Mouse (Mus musculus) liver, embryonic 11.5 days (tissue): Measurements from ENCODE around the gene Oaz2. TPM values are rescaled to one million over a fixed set of nuclear protein-coding genes. Genes with fewer than 3 reads are reported as not detected.
"Not testable (repeated sequence)": the region's sequence is repeated elsewhere in the genome, so short reads cannot be mapped to it uniquely, and the experiment has no call there.

ENCODE experiments used
- ATAC-seq: fragments of 200-750 bp; cut with Nextera tagmentation; replicated peaks from 2 replicates; pipeline ENCODE4 v1.8.0; 2017; ENCODE audit warnings: moderate number of reproducible peaks, mild to moderate bottlenecking, moderate TSS enrichment, moderate library complexity; ENCODE audit not compliant: low FRiP score
- DNase-seq: peaks from one replicate; pipeline ENCODE4 v3.0.0-alpha.2; 2017; ENCODE audit warnings: low spot score
- H3K27ac ChIP-seq: fragments of 300-500 bp; sonication (generic); 2 replicates; pipeline ENCODE4 v1.5.1; 2014; ENCODE audit warnings: mild to moderate bottlenecking, low read depth, low read length, control low read depth
- H3K27me3 ChIP-seq: fragments of 300-500 bp; sonication (generic); replicated peaks from 2 replicates; pipeline ENCODE4 v1.6.1; 2014; ENCODE audit warnings: low read length, mixed read lengths; ENCODE audit not compliant: control insufficient read depth, insufficient read depth
- H3K36me3 ChIP-seq: fragments of 300-500 bp; sonication (generic); 2 replicates; pipeline ENCODE4 v1.6.1; 2014; ENCODE audit warnings: mild to moderate bottlenecking, low read length, moderate library complexity, mixed read lengths; ENCODE audit not compliant: control insufficient read depth, insufficient read depth
- H3K4me1 ChIP-seq: fragments of 300-500 bp; sonication (generic); replicated peaks from 2 replicates; pipeline ENCODE4 v1.6.1; 2014; ENCODE audit warnings: low read length, mixed read lengths; ENCODE audit not compliant: control insufficient read depth, insufficient read depth
- H3K4me2 ChIP-seq: fragments of 300-500 bp; sonication (generic); 2 replicates; pipeline ENCODE4 v1.6.1; 2014; ENCODE audit warnings: mild to moderate bottlenecking, control low read depth, moderate library complexity
- H3K4me3 ChIP-seq: fragments of 300-500 bp; sonication (generic); 2 replicates; pipeline ENCODE4 v1.5.1; 2014; ENCODE audit warnings: low read depth, low read length, control low read depth
- H3K9ac ChIP-seq: fragments of 300-500 bp; sonication (generic); 2 replicates; pipeline ENCODE4 v1.6.1; 2014; ENCODE audit warnings: low read depth, low read length, control low read depth
- H3K9me3 ChIP-seq: fragments of 300-500 bp; sonication (generic); 2 replicates; pipeline ENCODE4 v1.6.1; 2016; ENCODE audit warnings: low read length, inconsistent platforms, mixed read lengths; ENCODE audit not compliant: control insufficient read depth
- WGBS: fragments of 180-500 bp; shearing (Covaris S2); extraction: QIAGEN DNeasy Blood & Tissue Kit; methylation state at CpG from one replicate; pipeline ENCODE4 v1.1.7; 2014; 5-methylcytosine and 5-hydroxymethylcytosine counted together
- polyA plus RNA-seq: library from polyadenylated mRNA; unstranded; fragments of >200 nt; fragmentation: Nextera tagmentation; extraction: Ambion mirVana; gene quantifications from 2 replicates; pipeline ENCODE4 v1.2.1, GENCODE M21; 2014

The Oaz2 gene
- polyA plus RNA-seq, 1 experiment from 2014 or later, result 123 TPM

GRCm38 (mm10) chr9:65689869-65690268, 22.1 kb downstream of the Oaz2 start:
- H3K9me3 ChIP-seq, H3K27ac ChIP-seq, H3K4me3 ChIP-seq, H3K36me3 ChIP-seq, ATAC-seq, H3K27me3 ChIP-seq, DNase-seq, H3K9ac ChIP-seq, H3K4me1 ChIP-seq, H3K4me2 ChIP-seq: not testable (repeated sequence)
- 81% methylated on average over 2 of the region's 2 CpGs for WGBS

- H3K9ac ChIP-seq, result no peak overlapping the region
- peak overlapping the region; percentile 24; the same call in 1 of the 2 replicates for H3K27ac ChIP-seq
- no peak overlapping the region for H3K4me3 ChIP-seq
- no peak for ATAC-seq
- no peaks in the 10 kb centered on the region for H3K4me1 ChIP-seq
- WGBS, result 71% methylated on average over 3 of the region's 3 CpGs
- no peak overlapping the region for H3K4me2 ChIP-seq
- H3K36me3 ChIP-seq, result peaks cover 7% of the 10 kb centered on the region; the same call in 1 of the 2 replicates
- H3K9me3 ChIP-seq, result no peaks in the 10 kb centered on the region
- DNase-seq, result no peak
- no peaks in the 10 kb centered on the region for H3K27me3 ChIP-seq
Observed at GRCm38 (mm10) chr9:65692466-65692865, 24.7 kb downstream of the Oaz2 start.

GRCm38 (mm10) chr9:65692959-65693603, 25.3 kb downstream of the Oaz2 start:
- DNase-seq, result no peak
- Histone ChIP-seq H3K9me3 (no peaks in the 10 kb centered on the region), H3K4me2 (no peak overlapping the region), H3K4me3 (no peak overlapping the region), H3K9ac (no peak overlapping the region), H3K27me3 (no peaks in the 10 kb centered on the region), H3K27ac (no peak overlapping the region), H3K4me1 (no peaks in the 10 kb centered on the region), H3K36me3 (peaks cover 7% of the 10 kb centered on the region; the same call in 1 of the 2 replicates)
- 38% methylated on average over 5 of the region's 5 CpGs for WGBS
- ATAC-seq, result no peak

- no peak overlapping the region for H3K9ac ChIP-seq
- DNase-seq (no peak), ATAC-seq (no peak)
- H3K27ac ChIP-seq, result no peak overlapping the region
- no peaks in the 10 kb centered on the region for H3K9me3 ChIP-seq
- no peaks in the 10 kb centered on the region for H3K4me1 ChIP-seq
- no peak overlapping the region for H3K4me3 ChIP-seq
- no peak overlapping the region for H3K4me2 ChIP-seq
- peaks cover 14% of the 10 kb centered on the region; the same call in 1 of the 2 replicates for H3K36me3 ChIP-seq
- 83% methylated on average over 3 of the region's 3 CpGs for WGBS
- no peaks in the 10 kb centered on the region for H3K27me3 ChIP-seq
Observed at GRCm38 (mm10) chr9:65695646-65696045, 27.8 kb downstream of the Oaz2 start.

- Histone ChIP-seq H3K4me1 (no peaks in the 10 kb centered on the region), H3K4me3 (no peak overlapping the region), H3K4me2 (no peak overlapping the region), H3K36me3 (peaks cover 16% of the 10 kb centered on the region; the same call in 1 of the 2 replicates), H3K27me3 (no peaks in the 10 kb centered on the region), H3K9ac (no peak overlapping the region), H3K9me3 (no peaks in the 10 kb centered on the region), H3K27ac (no peak overlapping the region)
- ATAC-seq (no peak), DNase-seq (no peak)
Observed at GRCm38 (mm10) chr9:65696337-65696736, 28.5 kb downstream of the Oaz2 start.

- WGBS, result 81% methylated on average over 7 of the region's 7 CpGs
- Histone ChIP-seq H3K27me3 (no peaks in the 10 kb centered on the region), H3K36me3 (peaks cover 19% of the 10 kb centered on the region; the same call in 1 of the 2 replicates)
Observed at GRCm38 (mm10) chr9:65697356-65697755, 29.6 kb downstream of the Oaz2 start.

GRCm38 (mm10) chr9:65697992-65698391, 30.2 kb downstream of the Oaz2 start:
- DNase-seq, result no peak
- no peak for ATAC-seq
- no peak overlapping the region for H3K4me2 ChIP-seq
- H3K9me3 ChIP-seq, result no peaks in the 10 kb centered on the region
- no peak overlapping the region for H3K9ac ChIP-seq
- H3K36me3 ChIP-seq, result peaks cover 20% of the 10 kb centered on the region; the same call in 1 of the 2 replicates
- no peak overlapping the region for H3K4me3 ChIP-seq
- no peaks in the 10 kb centered on the region for H3K4me1 ChIP-seq
- H3K27me3 ChIP-seq, result no peaks in the 10 kb centered on the region
- no peak overlapping the region for H3K27ac ChIP-seq

More at GRCm38 (mm10) chr9:65697356-65697755, 29.6 kb downstream of the Oaz2 start:
- ATAC-seq (no peak), DNase-seq (no peak)
- no peak overlapping the region for H3K4me2 ChIP-seq
- H3K27ac ChIP-seq, result no peak overlapping the region
- no peak overlapping the region for H3K4me3 ChIP-seq
- no peaks in the 10 kb centered on the region for H3K9me3 ChIP-seq
- no peak overlapping the region for H3K9ac ChIP-seq
- H3K4me1 ChIP-seq, result no peaks in the 10 kb centered on the region

- DNase-seq (no peak), ATAC-seq (no peak)
- no peak overlapping the region for H3K4me3 ChIP-seq
- no peaks in the 10 kb centered on the region for H3K4me1 ChIP-seq
- H3K27me3 ChIP-seq, result no peaks in the 10 kb centered on the region
- H3K27ac ChIP-seq, result no peak overlapping the region
- no peak overlapping the region for H3K9ac ChIP-seq
- H3K36me3 ChIP-seq, result peaks cover 26% of the 10 kb centered on the region; the same call in 1 of the 2 replicates
- 61% methylated on average over 6 of the region's 6 CpGs for WGBS
- H3K4me2 ChIP-seq, result no peak overlapping the region
- H3K9me3 ChIP-seq, result no peaks in the 10 kb centered on the region
Observed at GRCm38 (mm10) chr9:65700504-65700903, 32.7 kb downstream of the Oaz2 start.

- H3K4me2 ChIP-seq, result no peak overlapping the region
- H3K27ac ChIP-seq, result no peak overlapping the region
- H3K36me3 ChIP-seq, result peaks cover 28% of the 10 kb centered on the region; the same call in 1 of the 2 replicates
- no peak overlapping the region for H3K4me3 ChIP-seq
- DNase-seq (no peak), ATAC-seq (no peak)
- no peaks in the 10 kb centered on the region for H3K4me1 ChIP-seq
- 90% methylated on average over 9 of the region's 9 CpGs for WGBS
- no peaks in the 10 kb centered on the region for H3K27me3 ChIP-seq
- no peak overlapping the region for H3K9ac ChIP-seq
- H3K9me3 ChIP-seq, result no peaks in the 10 kb centered on the region
Observed at GRCm38 (mm10) chr9:65702286-65702685, 34.5 kb downstream of the Oaz2 start.
